Mouse (Mus musculus) cerebellum, adult 2 months (tissue): ENCODE data around the gene Amy2a4. TPM values are rescaled to one million over a fixed set of nuclear protein-coding genes. Genes with fewer than 3 reads are reported as not detected.
"Not testable (repeated sequence)": the region's sequence is repeated elsewhere in the genome, so short reads cannot be mapped to it uniquely, and the experiment has no call there.

ENCODE experiments used
- DNase-seq, 2 experiments: peaks; one replicate each; pipeline ENCODE4 v3.0.0; 2021
- H3K27ac ChIP-seq: fragments of 200-500 bp; 2 replicates; pipeline ENCODE4 v1.5.1; 2012; ENCODE audit warnings: low read length, control low read depth, inconsistent platforms; ENCODE audit not compliant: insufficient read depth
- H3K27me3 ChIP-seq: fragments of 200-500 bp; 2 replicates; pipeline ENCODE4 v1.6.1; 2012; ENCODE audit warnings: inconsistent platforms, mild to moderate bottlenecking, low read length, moderate library complexity; ENCODE audit not compliant: control insufficient read depth, insufficient read depth
- H3K4me1 ChIP-seq: fragments of 200-500 bp; 2 replicates; pipeline ENCODE4 v1.6.1; 2011; ENCODE audit warnings: low read length; ENCODE audit not compliant: control insufficient read depth, insufficient read depth
- H3K4me3 ChIP-seq: fragments of 200-500 bp; replicated peaks from 2 replicates; pipeline ENCODE3; 2011; ENCODE audit warnings: mild to moderate bottlenecking, low read depth, low read length, control low read depth; ENCODE audit not compliant: insufficient read depth
- WGBS: fragments of 180-500 bp; shearing (Covaris S2); methylation state at CpG from one replicate; pipeline ENCODE4 v1.1.7; 2018; 5-methylcytosine and 5-hydroxymethylcytosine counted together
- polyA plus RNA-seq: library from polyadenylated mRNA; depleted of rRNA; stranded (reverse); fragments of >200 nt; gene quantifications from 2 replicates; pipeline ENCODE4 v1.2.3, GENCODE M21; 2012; rRNA removed

Amy2a4 gene
- polyA plus RNA-seq: 0.19 and 0.20 TPM in 2 replicates

DNA sequence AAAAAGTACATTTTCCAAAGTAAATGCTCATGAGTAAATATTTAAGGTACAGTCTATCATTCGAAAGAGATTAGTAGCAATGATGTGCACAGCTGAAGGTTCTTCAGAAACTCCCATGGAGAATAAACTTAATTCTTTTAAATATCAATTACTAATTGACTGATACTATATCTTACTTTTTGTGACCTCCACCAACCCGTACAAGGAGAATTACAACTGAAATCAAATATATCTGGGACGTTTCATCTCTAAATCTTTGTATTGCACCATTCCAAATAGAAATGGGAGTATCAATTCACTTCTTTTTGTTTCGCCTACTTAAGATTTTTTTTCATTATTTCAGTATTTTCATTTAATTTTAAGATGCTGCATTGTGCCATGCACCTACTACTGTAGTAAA, at the start of gene Amy2a4:
Gene Amy2a4, minus strand, starts transcription at position 101 of the 400 bp plus-strand sequence.
- not testable (repeated sequence) for H3K27me3 ChIP-seq, DNase-seq, H3K4me1 ChIP-seq, H3K27ac ChIP-seq, H3K4me3 ChIP-seq
- WGBS: no CpG with 5 or more reads among the region's 4 CpGs

DNA sequence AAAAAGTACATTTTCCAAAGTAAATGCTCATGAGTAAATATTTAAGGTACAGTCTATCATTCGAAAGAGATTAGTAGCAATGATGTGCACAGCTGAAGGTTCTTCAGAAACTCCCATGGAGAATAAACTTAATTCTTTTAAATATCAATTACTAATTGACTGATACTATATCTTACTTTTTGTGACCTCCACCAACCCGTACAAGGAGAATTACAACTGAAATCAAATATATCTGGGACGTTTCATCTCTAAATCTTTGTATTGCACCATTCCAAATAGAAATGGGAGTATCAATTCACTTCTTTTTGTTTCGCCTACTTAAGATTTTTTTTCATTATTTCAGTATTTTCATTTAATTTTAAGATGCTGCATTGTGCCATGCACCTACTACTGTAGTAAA, 32.7 kb upstream of the Amy2a4 start, which contains the start of gene Amy2a3:
Gene Amy2a3, minus strand, starts transcription at position 101 of the 400 bp plus-strand sequence.
- not testable (repeated sequence) for H3K4me1 ChIP-seq, DNase-seq, H3K27ac ChIP-seq, H3K4me3 ChIP-seq, H3K27me3 ChIP-seq
- no CpG with 5 or more reads among the region's 4 CpGs for WGBS

DNA sequence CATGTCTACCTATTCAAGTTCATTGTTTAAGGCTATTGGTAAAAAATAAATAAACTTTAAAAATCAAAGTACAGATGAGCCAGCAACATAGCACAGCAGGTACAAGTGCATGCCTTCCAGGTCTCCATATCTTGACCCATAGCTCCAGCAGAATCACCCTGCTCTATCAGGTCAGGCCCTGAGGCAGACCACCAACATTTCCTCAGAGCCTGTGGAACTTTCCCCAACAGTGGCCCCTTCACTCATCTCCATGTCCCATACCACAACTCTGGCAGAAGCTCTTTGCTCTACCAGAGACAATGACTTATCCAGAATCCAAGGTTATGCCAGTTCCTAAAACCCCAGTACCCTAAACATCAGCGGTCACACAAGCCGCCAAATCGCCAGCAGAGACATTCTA, 21.7 kb upstream of the Amy2a4 start:
- H3K4me3 ChIP-seq, H3K27me3 ChIP-seq: not testable (repeated sequence)
- WGBS: no CpG with 5 or more reads among the region's 3 CpGs

GRCm38 (mm10) chr3:113280285-113280684, 11.0 kb downstream of the Amy2a4 start:
- H3K27ac ChIP-seq, DNase-seq, H3K4me3 ChIP-seq: not testable (repeated sequence)

More for the DNA sequence above, 21.7 kb upstream of the Amy2a4 start:
- H3K4me1 ChIP-seq, H3K27ac ChIP-seq, DNase-seq: not testable (repeated sequence)

GRCm38 (mm10) chr3:113279586-113279985, 11.7 kb downstream of the Amy2a4 start:
- H3K27me3 ChIP-seq, H3K4me1 ChIP-seq, H3K27ac ChIP-seq, H3K4me3 ChIP-seq, DNase-seq: not testable (repeated sequence)

More at GRCm38 (mm10) chr3:113280285-113280684, 11.0 kb downstream of the Amy2a4 start:
- H3K4me1 ChIP-seq, H3K27me3 ChIP-seq: not testable (repeated sequence)

DNA sequence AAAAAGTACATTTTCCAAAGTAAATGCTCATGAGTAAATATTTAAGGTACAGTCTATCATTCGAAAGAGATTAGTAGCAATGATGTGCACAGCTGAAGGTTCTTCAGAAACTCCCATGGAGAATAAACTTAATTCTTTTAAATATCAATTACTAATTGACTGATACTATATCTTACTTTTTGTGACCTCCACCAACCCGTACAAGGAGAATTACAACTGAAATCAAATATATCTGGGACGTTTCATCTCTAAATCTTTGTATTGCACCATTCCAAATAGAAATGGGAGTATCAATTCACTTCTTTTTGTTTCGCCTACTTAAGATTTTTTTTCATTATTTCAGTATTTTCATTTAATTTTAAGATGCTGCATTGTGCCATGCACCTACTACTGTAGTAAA, 32.5 kb downstream of the Amy2a4 start, which contains the start of gene Amy2a5:
Gene Amy2a5, minus strand, starts transcription at position 101 of the 400 bp plus-strand sequence.
- H3K27me3 ChIP-seq, DNase-seq, H3K4me3 ChIP-seq, H3K27ac ChIP-seq, H3K4me1 ChIP-seq: not testable (repeated sequence)
- no CpG with 5 or more reads among the region's 4 CpGs for WGBS

Other genes with a start within 250 kb of the Amy2a4 start
- gene Amy2a5, start 32.6 kb downstream of the Amy2a4 start, polyA plus RNA-seq: not detected in 2 replicates
- gene Amy2a3, start 32.6 kb upstream of the Amy2a4 start, polyA plus RNA-seq: 0.19 and 0.20 TPM in 2 replicates
- 0.19 and 0.20 TPM in 2 replicates for gene Amy2a2, start 65.2 kb upstream of the Amy2a4 start, polyA plus RNA-seq
- gene Amy2a1, start 241.0 kb upstream of the Amy2a4 start, polyA plus RNA-seq: 0.38 TPM in 1 of 2 replicates, not detected in the other